Mouse (Mus musculus): ENCODE measurements around the gene Slc34a1.

- TF ChIP-seq CTCF (IDR thresholded peaks at IDR 0.05; ENCODE audit: low read depth): no peak
- TF ChIP-seq EP300 (IDR thresholded peaks at IDR 0.05; ENCODE audit: low read depth): no peak
Observed at GRCm38 (mm10) chr13:55462965-55463364, 65.0 kb downstream of the Slc34a1 start.
